Mouse (Mus musculus): Measurements from ENCODE around the gene Pdcd11.

The Pdcd11 gene

GRCm38 (mm10) chr19:47090550-47091156, at the start of gene Pdcd11, which contains the start of gene Usmg5:
TSS of gene Pdcd11 (plus strand) at chr19:47090768.
TSS of gene Usmg5 (minus strand) at chr19:47090647.
- DNase-seq (ENCODE audit: low spot score) = peak; percentile 98

- DNase-seq (ENCODE audit: low spot score) = peak; percentile 39
Measured at GRCm38 (mm10) chr19:47043608-47044007, 47.0 kb upstream of the Pdcd11 start.

- DNase-seq (ENCODE audit: low spot score) = peak; percentile 11
Measured at GRCm38 (mm10) chr19:47046343-47046742, 44.2 kb upstream of the Pdcd11 start.

DNA sequence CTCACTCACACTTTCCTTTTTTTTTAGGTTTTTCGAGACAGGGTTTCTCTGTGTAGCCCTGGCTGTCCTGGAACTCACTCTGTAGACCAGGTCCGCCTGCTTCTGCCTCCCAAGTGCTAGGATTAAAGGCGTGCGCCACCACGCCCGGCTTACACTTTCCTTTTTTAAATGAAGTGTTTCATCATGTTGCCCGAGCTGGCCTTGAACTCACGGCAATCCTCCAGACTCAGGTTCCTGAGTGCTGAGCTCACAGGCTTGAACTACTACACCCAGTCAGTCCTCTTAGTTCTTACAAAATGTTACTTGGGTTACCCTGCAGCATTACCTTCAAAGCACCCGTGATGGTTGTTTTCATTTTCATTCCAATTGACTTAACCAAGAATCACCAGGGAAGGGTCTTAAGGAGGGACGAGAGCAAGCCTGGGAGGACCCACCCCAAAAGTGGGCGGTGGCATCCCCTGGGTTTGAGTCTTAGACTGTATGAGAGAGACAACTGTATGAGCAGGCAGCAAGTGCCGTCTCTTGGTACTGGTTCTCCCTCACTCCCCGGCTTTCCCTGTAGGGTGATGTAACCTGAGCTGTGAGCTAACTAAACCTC, 43.2 kb upstream of the Pdcd11 start:
- no peak for DNase-seq (ENCODE audit: low spot score)

- DNase-seq (ENCODE audit: low spot score) = no peak
Measured at GRCm38 (mm10) chr19:47049061-47049460, 41.5 kb upstream of the Pdcd11 start.

DNA sequence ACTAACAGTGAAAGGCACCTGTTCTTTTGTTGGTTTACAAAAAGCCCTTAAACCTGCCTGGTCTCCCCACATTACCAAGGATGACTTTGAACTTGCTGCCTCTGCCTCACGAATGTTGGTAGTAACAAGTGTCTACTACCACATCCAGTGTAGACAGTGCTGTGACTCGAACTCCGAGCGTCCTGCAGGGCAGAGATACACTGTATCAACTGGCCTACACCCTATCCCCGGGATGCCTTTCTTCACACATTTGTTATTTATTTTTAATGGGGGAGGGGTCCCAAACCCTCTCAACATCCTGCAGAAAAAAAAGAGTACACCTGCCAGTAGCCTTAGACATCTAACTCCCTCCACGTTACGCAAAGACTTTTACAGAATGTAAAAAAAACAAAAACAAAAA, 40.7 kb upstream of the Pdcd11 start:
- DNase-seq (ENCODE audit: low spot score) = no peak

GRCm38 (mm10) chr19:47050271-47051032, 40.1 kb upstream of the Pdcd11 start, which contains the start of gene Pcgf6:
TSS of gene Pcgf6 (minus strand) at chr19:47050906.
- peak; percentile 89 for DNase-seq (ENCODE audit: low spot score)

- no peak for DNase-seq (ENCODE audit: low spot score)
Measured at GRCm38 (mm10) chr19:47052927-47053326, 37.6 kb upstream of the Pdcd11 start.

GRCm38 (mm10) chr19:47053471-47053870, 37.1 kb upstream of the Pdcd11 start:
- no peak for DNase-seq (ENCODE audit: low spot score)

DNA sequence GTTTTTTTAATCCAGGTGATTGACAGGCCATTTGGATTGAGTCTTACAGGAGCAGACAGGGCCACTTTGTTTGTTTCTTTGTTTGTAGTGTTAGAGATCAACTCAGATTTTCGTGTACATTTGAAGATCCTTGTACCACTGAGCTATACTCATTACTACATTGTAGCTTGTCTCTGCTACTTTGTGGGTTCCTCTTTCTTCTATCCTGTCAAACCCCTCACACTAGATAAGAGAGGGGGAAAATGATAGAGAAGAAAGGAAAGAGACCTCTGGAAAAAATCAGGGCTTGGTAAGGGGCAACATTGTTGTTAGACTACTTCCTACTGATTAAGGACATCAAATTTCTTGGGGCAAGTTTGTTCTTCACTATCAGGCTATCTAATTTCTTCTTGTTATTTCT, 32.9 kb upstream of the Pdcd11 start:
- no peak for DNase-seq (ENCODE audit: low spot score)

- DNase-seq (ENCODE audit: low spot score) = no peak
Measured at GRCm38 (mm10) chr19:47065860-47066259, 24.7 kb upstream of the Pdcd11 start.

- DNase-seq (ENCODE audit: low spot score) = peak; percentile 98
Measured at GRCm38 (mm10) chr19:47067096-47067882, 23.3 kb upstream of the Pdcd11 start, which contains the start of gene Taf5. TSS of gene Taf5 (plus strand) at chr19:47067746.

DNA sequence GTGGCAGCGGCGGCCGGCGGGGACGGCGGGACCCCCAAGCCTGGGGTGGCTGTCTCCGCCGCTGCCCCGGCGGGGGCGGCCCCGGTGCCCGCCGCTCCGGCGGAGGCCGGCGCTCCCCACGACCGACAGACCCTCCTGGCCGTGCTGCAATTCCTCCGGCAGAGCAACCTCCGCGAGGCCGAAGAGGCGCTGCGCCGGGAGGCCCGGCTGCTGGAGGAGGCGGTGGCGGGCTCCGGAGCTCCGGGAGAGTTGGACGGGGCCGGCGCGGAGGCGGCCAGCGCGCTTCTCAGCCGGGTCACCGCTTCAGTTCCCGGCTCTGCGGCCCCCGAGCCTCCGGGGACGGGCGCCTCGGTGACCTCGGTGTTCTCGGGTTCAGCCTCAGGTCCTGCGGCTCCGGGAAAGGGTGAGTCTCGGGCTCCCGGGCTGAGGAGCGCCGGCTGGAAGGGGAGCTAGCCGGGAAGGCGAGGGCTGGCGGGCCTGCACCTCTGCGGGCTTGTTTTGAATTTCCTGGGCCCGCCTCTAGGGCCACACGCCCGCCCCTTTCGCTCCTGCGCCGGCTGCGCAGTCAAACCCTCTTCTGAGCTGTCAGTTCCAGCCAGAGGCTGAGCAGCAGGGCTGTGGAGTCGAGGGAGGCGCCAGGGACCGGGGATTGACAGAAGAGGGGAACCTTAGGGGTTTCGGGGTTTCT, 22.5 kb upstream of the Pdcd11 start:
- peak; percentile 88 for DNase-seq (ENCODE audit: low spot score)

DNA sequence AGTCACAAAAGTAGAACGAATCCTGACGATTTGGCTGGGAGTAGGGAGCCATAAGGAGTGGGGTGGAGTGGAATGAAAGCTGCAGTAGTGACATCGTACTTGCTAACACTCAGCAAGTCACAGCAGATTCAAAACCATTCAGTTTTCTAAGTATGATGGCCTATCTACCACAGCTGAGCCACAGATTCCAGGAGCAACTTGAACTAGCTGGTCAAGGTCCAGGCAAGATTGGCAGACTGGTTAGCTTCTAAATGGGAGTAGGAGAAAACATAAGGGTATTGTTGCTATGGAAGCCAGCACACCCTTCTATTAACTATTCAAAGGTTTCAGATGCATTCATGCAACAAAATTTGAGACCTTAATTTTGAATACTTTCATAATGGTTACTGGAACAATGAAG, 2.3 kb upstream of the Pdcd11 start:
- DNase-seq (ENCODE audit: low spot score) = no peak

DNA sequence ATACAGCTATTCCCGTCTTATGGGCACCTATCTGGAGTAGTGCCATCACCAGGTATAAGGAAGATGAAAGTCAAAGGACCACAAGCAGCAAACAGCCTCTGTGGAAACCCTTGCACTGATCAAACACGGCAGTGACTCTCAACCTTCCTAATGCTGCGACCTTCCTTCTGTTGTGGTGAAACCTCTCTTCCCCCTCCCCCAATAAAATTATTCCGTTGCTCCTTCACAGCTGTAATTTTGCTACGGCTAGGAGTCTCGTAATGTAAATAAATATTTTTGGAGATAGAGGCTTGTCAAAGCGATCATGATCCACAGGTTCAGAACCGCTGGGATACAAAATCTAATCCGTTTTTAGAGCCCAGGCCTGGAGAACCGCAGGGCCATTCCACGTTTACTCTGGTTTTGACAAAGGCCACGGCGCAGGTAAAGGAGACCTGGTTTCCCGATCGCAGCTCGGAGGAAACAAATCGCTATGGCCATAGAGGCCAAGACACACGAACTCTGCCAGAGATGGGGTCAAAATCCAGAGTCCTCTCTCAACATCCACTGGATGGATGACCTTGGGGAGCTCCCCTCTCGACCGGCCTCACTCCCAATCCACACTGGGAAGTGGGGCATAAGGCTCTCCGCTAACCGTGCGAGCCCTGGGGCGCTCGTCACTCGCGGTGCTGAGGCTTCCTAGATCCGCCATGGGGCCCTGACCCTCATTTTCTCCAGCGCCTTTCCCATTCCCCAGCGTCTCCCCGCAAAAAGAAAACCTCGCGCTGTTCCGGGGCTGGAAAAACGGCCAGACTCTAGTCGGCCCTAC, 646 bp upstream of the Pdcd11 start:
- peak; percentile 18 for DNase-seq (ENCODE audit: low spot score)

- no peak for DNase-seq (ENCODE audit: low spot score)
Measured at GRCm38 (mm10) chr19:47101080-47101479, 10.5 kb downstream of the Pdcd11 start.

DNA sequence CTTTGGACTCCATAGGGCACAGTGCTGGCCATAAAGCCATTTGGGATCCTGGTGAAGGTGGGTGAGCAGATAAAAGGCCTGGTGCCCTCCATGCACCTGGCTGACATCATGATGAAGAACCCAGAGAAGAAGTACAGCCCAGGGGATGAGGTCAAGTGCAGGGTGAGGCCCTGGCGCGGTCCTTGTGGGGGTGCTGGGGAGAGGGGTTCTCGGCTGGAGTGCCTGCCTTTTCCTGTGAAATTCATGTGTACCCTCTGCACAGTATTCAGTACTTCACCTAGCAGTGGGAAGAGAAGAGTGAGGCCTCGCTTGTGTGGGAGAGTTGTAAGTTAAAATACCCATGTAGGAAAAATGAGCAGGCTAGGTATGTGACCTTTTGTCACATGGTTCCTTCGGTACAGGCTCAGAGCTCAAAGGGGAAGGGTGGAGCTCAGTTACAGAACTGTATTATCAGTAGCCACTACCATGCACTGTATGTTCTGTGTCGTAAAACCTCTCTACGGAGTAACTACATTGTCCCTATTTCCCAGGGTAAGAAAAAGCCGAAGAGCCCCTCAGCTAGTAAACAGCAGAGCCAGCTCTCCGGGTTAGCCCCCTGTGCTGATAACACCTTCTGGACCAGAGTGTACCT, 14.2 kb downstream of the Pdcd11 start:
- DNase-seq (ENCODE audit: low spot score) = no peak

GRCm38 (mm10) chr19:47118634-47119033, 28.1 kb downstream of the Pdcd11 start:
- DNase-seq (ENCODE audit: low spot score) = no peak

- DNase-seq (ENCODE audit: low spot score) = peak; percentile 75
Measured at GRCm38 (mm10) chr19:47121054-47121453, 30.5 kb downstream of the Pdcd11 start.

- peak; percentile 67 for DNase-seq (ENCODE audit: low spot score)
Measured at GRCm38 (mm10) chr19:47122802-47123201, 32.2 kb downstream of the Pdcd11 start.
